Mouse (Mus musculus) neural tube, embryonic 13.5 days (tissue): ENCODE measurements around the gene Jund. TPM values are rescaled to one million over a fixed set of nuclear protein-coding genes. Genes with fewer than 3 reads are reported as not detected.
A peak's percentile ranks its signal among the peaks of the same experiment; 100 is the strongest.

Source experiments
- ATAC-seq: fragments of 200-750 bp; cut with Nextera tagmentation; 2 replicates; pipeline ENCODE4 v1.8.0; 2017; ENCODE audit warnings: low read depth, mild to moderate bottlenecking, moderate TSS enrichment, moderate library complexity
- H3K27ac ChIP-seq: fragments of 300-500 bp; sonication (generic); replicated peaks from 2 replicates; pipeline ENCODE4 v1.5.1; 2015; ENCODE audit warnings: moderate library complexity, mild to moderate bottlenecking, inconsistent platforms
- H3K27me3 ChIP-seq: fragments of 300-500 bp; sonication (generic); 2 replicates; pipeline ENCODE4 v1.6.1; 2015; ENCODE audit warnings: mild to moderate bottlenecking, inconsistent platforms
- H3K36me3 ChIP-seq: fragments of 300-500 bp; sonication (generic); 2 replicates; pipeline ENCODE4 v1.6.1; 2015; ENCODE audit warnings: mild to moderate bottlenecking, inconsistent platforms
- H3K4me1 ChIP-seq: fragments of 300-500 bp; sonication (generic); replicated peaks from 2 replicates; pipeline ENCODE4 v1.6.1; 2015; ENCODE audit warnings: inconsistent platforms
- H3K4me2 ChIP-seq: fragments of 300-500 bp; sonication (generic); 2 replicates; pipeline ENCODE4 v1.6.1; 2015; ENCODE audit warnings: inconsistent platforms, mild to moderate bottlenecking, moderate library complexity
- H3K4me3 ChIP-seq: fragments of 300-500 bp; sonication (generic); 2 replicates; pipeline ENCODE4 v1.5.1; 2015; ENCODE audit warnings: mild to moderate bottlenecking, inconsistent platforms
- H3K9ac ChIP-seq: fragments of 300-500 bp; sonication (generic); 2 replicates; pipeline ENCODE4 v1.6.1; 2015; ENCODE audit warnings: moderate library complexity, mild to moderate bottlenecking, inconsistent platforms
- H3K9me3 ChIP-seq: fragments of 300-500 bp; sonication (generic); 2 replicates; pipeline ENCODE4 v1.6.1; 2016; ENCODE audit warnings: inconsistent platforms
- WGBS: fragments of 180-500 bp; shearing (Covaris S2); methylation state at CpG from one replicate; pipeline ENCODE4 v1.1.7; 2015; 5-methylcytosine and 5-hydroxymethylcytosine counted together
- polyA plus RNA-seq: library from polyadenylated mRNA; unstranded; fragments of >200 nt; fragmentation: Nextera tagmentation; extraction: Ambion mirVana; gene quantifications from 2 replicates; pipeline ENCODE4 v1.2.1, GENCODE M21; 2015

Jund gene
- polyA plus RNA-seq, 1 experiment from 2014 or later = 108 TPM

GRCm38 (mm10) chr8:70660273-70660725, 38.5 kb upstream of the Jund start, which contains the start of gene Pgpep1:
TSS of gene Pgpep1 (minus strand) at chr8:70660388.
- ATAC-seq = peak; percentile 45

GRCm38 (mm10) chr8:70663691-70664090, 35.1 kb upstream of the Jund start:
- H3K36me3 ChIP-seq = no peaks in the 10 kb centered on the region
- H3K4me1 ChIP-seq = peaks cover 21% of the 10 kb centered on the region
- no peak for ATAC-seq
- H3K27ac ChIP-seq = peak overlapping the region; percentile 69
- no peak overlapping the region for H3K9ac ChIP-seq
- H3K4me2 ChIP-seq = no peak overlapping the region
- H3K27me3 ChIP-seq = no peaks in the 10 kb centered on the region
- no peaks in the 10 kb centered on the region for H3K9me3 ChIP-seq
- H3K4me3 ChIP-seq = no peak overlapping the region
- WGBS = 30% methylated on average over 4 of the region's 4 CpGs

More at GRCm38 (mm10) chr8:70660273-70660725, 38.5 kb upstream of the Jund start, which contains the start of gene Pgpep1:
- no peaks in the 10 kb centered on the region for H3K27me3 ChIP-seq
- 0 out of 2 replicates have a peak, but pooled peaks cover 8% of the 10 kb centered on the region for H3K36me3 ChIP-seq
- peak within 1 kb of the TSS; percentile 84 for H3K4me3 ChIP-seq
- H3K9me3 ChIP-seq = no peaks in the 10 kb centered on the region
- peaks cover 54% of the 10 kb centered on the region for H3K4me1 ChIP-seq
- H3K27ac ChIP-seq = peak within 1 kb of the TSS; percentile 92
- peak within 1 kb of the TSS; percentile 81 for H3K4me2 ChIP-seq
- peak within 1 kb of the TSS; percentile 91 for H3K9ac ChIP-seq
- 3% methylated on average over 14 of the region's 14 CpGs for WGBS

GRCm38 (mm10) chr8:70664631-70665030, 34.1 kb upstream of the Jund start:
- H3K27ac ChIP-seq = 0 out of 2 replicates have a peak overlapping the region, but pooled peaks have one; percentile 38
- H3K4me1 ChIP-seq = peaks cover 15% of the 10 kb centered on the region
- H3K9me3 ChIP-seq = no peaks in the 10 kb centered on the region
- WGBS = 74% methylated on average over 3 of the region's 3 CpGs
- no peak overlapping the region for H3K9ac ChIP-seq
- ATAC-seq = no peak
- no peak overlapping the region for H3K4me3 ChIP-seq
- no peaks in the 10 kb centered on the region for H3K36me3 ChIP-seq
- H3K27me3 ChIP-seq = no peaks in the 10 kb centered on the region
- H3K4me2 ChIP-seq = no peak overlapping the region

GRCm38 (mm10) chr8:70665599-70665998, 33.1 kb upstream of the Jund start:
- Histone ChIP-seq H3K27ac (no peak overlapping the region), H3K4me2 (no peak overlapping the region), H3K36me3 (no peaks in the 10 kb centered on the region), H3K27me3 (no peaks in the 10 kb centered on the region), H3K4me1 (0 out of 2 replicates have a peak, but pooled peaks cover 6% of the 10 kb centered on the region), H3K4me3 (no peak overlapping the region), H3K9ac (no peak overlapping the region), H3K9me3 (no peaks in the 10 kb centered on the region)
- no peak for ATAC-seq
- WGBS = 75% methylated on average over 2 of the region's 2 CpGs

GRCm38 (mm10) chr8:70667071-70667470, 31.7 kb upstream of the Jund start:
- WGBS = 72% methylated on average over 5 of the region's 5 CpGs
- peaks cover 7% of the 10 kb centered on the region for H3K4me1 ChIP-seq
- no peaks in the 10 kb centered on the region for H3K27me3 ChIP-seq
- H3K9ac ChIP-seq = no peak overlapping the region
- no peak overlapping the region for H3K4me2 ChIP-seq
- H3K4me3 ChIP-seq = no peak overlapping the region
- no peaks in the 10 kb centered on the region for H3K36me3 ChIP-seq
- H3K27ac ChIP-seq = no peak overlapping the region
- no peaks in the 10 kb centered on the region for H3K9me3 ChIP-seq
- no peak for ATAC-seq

- no peaks in the 10 kb centered on the region for H3K27me3 ChIP-seq
- peaks cover 5% of the 10 kb centered on the region; the same call in 1 of the 2 replicates for H3K36me3 ChIP-seq
- H3K9ac ChIP-seq = no peak overlapping the region
- no peak overlapping the region for H3K4me2 ChIP-seq
- peaks cover 34% of the 10 kb centered on the region for H3K4me1 ChIP-seq
- 65% methylated on average over 10 of the region's 10 CpGs for WGBS
- H3K27ac ChIP-seq = peak overlapping the region; percentile 93; the same call in 1 of the 2 replicates
- no peak for ATAC-seq
- no peaks in the 10 kb centered on the region for H3K9me3 ChIP-seq
- H3K4me3 ChIP-seq = no peak overlapping the region
Measured at GRCm38 (mm10) chr8:70671615-70672324, 27.0 kb upstream of the Jund start.

- Histone ChIP-seq H3K4me2 (peak overlapping the region; percentile 80), H3K27me3 (no peaks in the 10 kb centered on the region), H3K4me3 (peak overlapping the region; percentile 60), H3K27ac (peak overlapping the region; percentile 93), H3K9ac (peak overlapping the region; percentile 72), H3K4me1 (peaks cover 34% of the 10 kb centered on the region), H3K36me3 (peaks cover 7% of the 10 kb centered on the region; the same call in 1 of the 2 replicates), H3K9me3 (no peaks in the 10 kb centered on the region)
- 39% methylated on average over 19 of the region's 19 CpGs for WGBS
- ATAC-seq = peak; percentile 58
Measured at GRCm38 (mm10) chr8:70672325-70673078, 26.2 kb upstream of the Jund start.

- peak within 1 kb of the TSS; percentile 97 for H3K27ac ChIP-seq
- peak within 1 kb of the TSS; percentile 77 for H3K9ac ChIP-seq
- peak; percentile 97 for ATAC-seq
- peak within 1 kb of the TSS; percentile 80 for H3K4me2 ChIP-seq
- peaks cover 34% of the 10 kb centered on the region for H3K4me1 ChIP-seq
- H3K4me3 ChIP-seq = peak within 1 kb of the TSS; percentile 60
- no peaks in the 10 kb centered on the region for H3K9me3 ChIP-seq
- under 1% methylated on average over 60 of the region's 60 CpGs for WGBS
- no peaks in the 10 kb centered on the region for H3K27me3 ChIP-seq
- H3K36me3 ChIP-seq = peaks cover 15% of the 10 kb centered on the region
Measured at GRCm38 (mm10) chr8:70673079-70673856, 25.5 kb upstream of the Jund start, which contains the start of gene Lsm4. TSS of gene Lsm4 (plus strand) at chr8:70673248.

- Histone ChIP-seq H3K4me1 (peaks cover 34% of the 10 kb centered on the region), H3K27me3 (no peaks in the 10 kb centered on the region), H3K9ac (peak overlapping the region; percentile 77), H3K27ac (peak overlapping the region; percentile 97), H3K4me2 (peak overlapping the region; percentile 80), H3K4me3 (peak overlapping the region; percentile 60), H3K36me3 (peaks cover 23% of the 10 kb centered on the region), H3K9me3 (no peaks in the 10 kb centered on the region)
- no peak; the same call in 1 of the 2 replicates for ATAC-seq
- WGBS = 86% methylated on average over 3 of the region's 3 CpGs
Measured at GRCm38 (mm10) chr8:70674109-70674508, 24.6 kb upstream of the Jund start.

GRCm38 (mm10) chr8:70674716-70675115, 24.0 kb upstream of the Jund start:
- H3K4me2 ChIP-seq = peak overlapping the region; percentile 80; the same call in 1 of the 2 replicates
- peak overlapping the region; percentile 97 for H3K27ac ChIP-seq
- H3K9me3 ChIP-seq = no peaks in the 10 kb centered on the region
- ATAC-seq = no peak
- peaks cover 29% of the 10 kb centered on the region for H3K36me3 ChIP-seq
- H3K27me3 ChIP-seq = no peaks in the 10 kb centered on the region
- no peak overlapping the region; the same call in 1 of the 2 replicates for H3K4me3 ChIP-seq
- 84% methylated on average over 4 of the region's 4 CpGs for WGBS
- H3K4me1 ChIP-seq = peaks cover 34% of the 10 kb centered on the region
- H3K9ac ChIP-seq = peak overlapping the region; percentile 77

GRCm38 (mm10) chr8:70675336-70675735, 23.4 kb upstream of the Jund start:
- Histone ChIP-seq H3K27ac (no peak overlapping the region), H3K36me3 (peaks cover 31% of the 10 kb centered on the region), H3K4me1 (peaks cover 34% of the 10 kb centered on the region), H3K4me2 (no peak overlapping the region), H3K4me3 (no peak overlapping the region), H3K9me3 (no peaks in the 10 kb centered on the region), H3K9ac (peak overlapping the region; percentile 77; the same call in 1 of the 2 replicates), H3K27me3 (no peaks in the 10 kb centered on the region)
- no peak for ATAC-seq
- 87% methylated on average over 1 of the region's 1 CpGs for WGBS
